1 mouse cellular context compared by ENCODE assay signal in the genomic region with DNA sequence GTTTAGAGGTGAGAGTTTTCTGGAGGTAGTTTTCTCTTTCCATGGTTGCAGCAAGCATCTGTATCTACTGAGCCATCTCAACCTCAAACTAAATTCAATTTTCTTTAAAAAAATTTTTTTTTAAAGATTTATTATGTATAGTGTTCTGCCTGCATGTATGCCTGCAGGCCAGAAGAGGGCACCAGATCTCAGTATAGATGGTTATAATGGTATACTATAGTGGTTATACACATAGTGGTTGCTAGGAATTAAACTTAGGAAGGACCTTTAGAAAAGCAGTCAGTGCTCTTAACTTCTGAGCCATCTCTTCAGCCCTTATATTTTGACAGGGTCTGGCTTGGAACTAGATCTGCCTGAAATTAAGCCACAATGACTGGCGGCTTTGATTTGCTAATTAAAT.
TF ChIP-seq lines count a peak whose summit lies in the region.

No protein-coding gene starts in this region.

TF ChIP-seq in CH12.LX, 34 proteins besides CTCF, POLR2A, EP300 and RAD21:
- TF ChIP-seq CHD1 (IDR thresholded peaks at IDR 0.05; ENCODE audit: low read depth, low read length) (no peak), ZNF384 (IDR thresholded peaks at IDR 0.05; ENCODE audit: low read depth, low read length) (peak; percentile 42; the same call in 1 of the 2 replicates)
